ENCODE assay signal across 8 mouse cellular contexts in the genomic region with DNA sequence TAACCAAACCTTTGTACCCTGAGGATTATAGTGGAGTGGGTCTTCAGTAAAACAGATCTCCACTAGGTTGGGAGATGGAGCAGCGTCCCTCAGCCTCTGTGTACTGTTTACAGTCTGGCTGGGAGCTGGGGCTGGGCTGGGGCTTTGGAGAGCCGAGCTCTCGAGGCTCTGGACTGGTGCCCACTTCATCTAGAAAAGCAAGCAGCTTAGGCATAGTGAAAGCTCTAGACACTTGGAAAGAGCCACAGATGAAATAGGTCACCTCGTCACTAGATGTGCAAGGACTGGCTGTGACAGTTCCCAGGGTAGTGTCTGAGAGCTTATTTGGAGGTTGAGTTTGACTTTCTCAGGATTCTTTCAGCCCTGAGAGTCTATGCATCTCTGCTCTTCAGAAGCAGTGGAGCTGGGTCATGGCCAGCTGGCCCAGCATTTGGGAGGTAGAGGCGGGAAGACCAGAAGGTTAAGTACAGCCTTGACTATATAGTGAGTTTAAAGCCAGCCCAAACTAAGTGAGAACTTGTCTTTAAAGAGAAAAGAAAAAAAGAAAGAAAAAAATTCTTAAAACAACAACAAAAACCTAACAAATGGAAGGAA. TPM values are rescaled to one million over a fixed set of nuclear protein-coding genes. Genes with fewer than 3 reads are reported as not detected.
A peak's percentile ranks its signal among the peaks of the same experiment; 100 is the strongest.
DNase-seq lines count a peak whose midpoint lies in the region; ATAC-seq lines count a peak whose summit lies in the region.

No protein-coding gene starts in this region.

- ATAC-seq in cerebellum, adult (ENCODE audit: insufficient number of reproducible peaks, low FRiP score, low TSS enrichment), result peak; percentile 79
- ATAC-seq in lung, embryonic 16.5 days (ENCODE audit: low read depth), result peak; percentile 95
- ATAC-seq in granulocyte monocyte progenitor cell, adult 5-6 weeks (replicated peaks; ENCODE audit: poor library complexity, severe bottlenecking), result no peak

- peak; percentile 31 to 45 for DNase-seq in layer of hippocampus, postnatal 10 days (ENCODE audit: low spot score in 2 of 2)
- DNase-seq in layer of hippocampus, adult 8-10 months (ENCODE audit: low spot score in 2 of 2), result no peak
- peak; percentile 64 for DNase-seq in gastrocnemius, adult 18-20 months (ENCODE audit: low spot score)
- DNase-seq in left cerebral cortex, adult 9 months (ENCODE audit: low spot score in 2 of 2), result no peak
- DNase-seq in ovary, postnatal 36 days (ENCODE audit: low spot score), result no peak

- no peak overlapping the region for H3K4me3 ChIP-seq in lung, embryonic 16.5 days (ENCODE audit: low read length)

- H3K4me2 ChIP-seq in lung, embryonic 16.5 days (ENCODE audit: low read depth, low read length), result 0 out of 2 replicates have a peak overlapping the region, but pooled peaks have one; percentile 12

- H3K36me3 ChIP-seq in lung, embryonic 16.5 days (ENCODE audit: control insufficient read depth, insufficient read depth, low read length), result no peaks in the 10 kb centered on the region; the same call in 1 of the 2 replicates

- H3K4me1 ChIP-seq in lung, embryonic 16.5 days (replicated peaks; ENCODE audit: control insufficient read depth, insufficient read depth, low read length), result peaks cover 14% of the 10 kb centered on the region

- H3K27me3 ChIP-seq in lung, embryonic 16.5 days (ENCODE audit: control insufficient read depth, insufficient read depth, low read depth, low read length), result no peaks in the 10 kb centered on the region

- H3K9me3 ChIP-seq in lung, embryonic 16.5 days (ENCODE audit: control insufficient read depth, low read length), result no peaks in the 10 kb centered on the region

- 20% methylated on average over 5 of the region's 5 CpGs for WGBS in lung, embryonic 16.5 days

- H3K9ac ChIP-seq in lung, embryonic 16.5 days (ENCODE audit: low read length), result no peak overlapping the region

- peak overlapping the region; percentile 53 for H3K27ac ChIP-seq in lung, embryonic 16.5 days (ENCODE audit: low read length)

RNA-seq across cellular contexts. Expression of gene Arpp19, which starts 35.7 kb away (rescaled TPM):
- 100 to 1,000 TPM; 188 to 198 TPM for total RNA-seq in layer of hippocampus, postnatal 10 days (2021)
- total RNA-seq in layer of hippocampus, adult 8-10 months (2022), result 100 to 1,000 TPM; 138 to 178 (median 156) TPM
- total RNA-seq in gastrocnemius, adult 18-20 months (2021), result 100 to 1,000 TPM; 171 to 250 TPM
- 257 and 306 TPM in 2 replicates for polyA plus RNA-seq in lung, embryonic 16.5 days (2015; fragmentation: Nextera tagmentation; extraction: Ambion mirVana)
- 173 and 243 TPM in 2 replicates for total RNA-seq in granulocyte monocyte progenitor cell, adult 5-6 weeks (2014; fragmentation: Nextera tagmentation)
- total RNA-seq in granulocyte monocyte progenitor cell, adult 5-6 weeks (2017), result 122 and 177 TPM in 2 replicates

RNA-seq across cellular contexts. Expression of gene Fam214a, which starts 49.0 kb away (rescaled TPM):
- total RNA-seq in layer of hippocampus, postnatal 10 days (2021), result 10 to 100 TPM; 34.2 to 37.9 TPM
- total RNA-seq in layer of hippocampus, adult 8-10 months (2022), result 10 to 100 TPM; 41.4 to 54.5 (median 46.0) TPM
- total RNA-seq in gastrocnemius, adult 18-20 months (2021), result 10 to 100 TPM; 24.5 to 30.3 TPM
- 11.5 and 12.1 TPM in 2 replicates for polyA plus RNA-seq in lung, embryonic 16.5 days (2015; fragmentation: Nextera tagmentation; extraction: Ambion mirVana)
- 8.8 and 9.2 TPM in 2 replicates for total RNA-seq in granulocyte monocyte progenitor cell, adult 5-6 weeks (2014; fragmentation: Nextera tagmentation)
- total RNA-seq in granulocyte monocyte progenitor cell, adult 5-6 weeks (2017), result 9.4 and 13.5 TPM in 2 replicates

Comparison
In these comparisons a context has a peak if more than half of its experiments do, and no peak if none do; other contexts are left out.
1. DNase-seq: peak in layer of hippocampus, postnatal 10 days (2 of 2) and gastrocnemius, adult 18-20 months (single experiment); none in layer of hippocampus, adult 8-10 months (0 of 2), left cerebral cortex, adult 9 months (0 of 2) and ovary, postnatal 36 days (single experiment).